Mouse (Mus musculus) heart, postnatal 0 days (tissue): Measurements from ENCODE around the gene Gm11983. TPM values are rescaled to one million over a fixed set of nuclear protein-coding genes. Genes with fewer than 3 reads are reported as not detected.
"Not testable (repeated sequence)": the region's sequence is repeated elsewhere in the genome, so short reads cannot be mapped to it uniquely, and the experiment has no call there.

Experiments used
- ATAC-seq: fragments of 200-750 bp; cut with Nextera tagmentation; 2 replicates; pipeline ENCODE4 v1.8.0; 2017; ENCODE audit warnings: low read depth, moderate number of reproducible peaks, moderate library complexity; ENCODE audit not compliant: insufficient read depth
- DNase-seq: peaks from one replicate; pipeline ENCODE4 v3.0.0-alpha.2; 2016; ENCODE audit warnings: low spot score
- H3K27ac ChIP-seq: fragments of 300-500 bp; sonication (generic); 2 replicates; pipeline ENCODE4 v1.5.1; 2014; ENCODE audit warnings: low read depth, mild to moderate bottlenecking
- H3K27me3 ChIP-seq: fragments of 300-500 bp; sonication (generic); 2 replicates; pipeline ENCODE4 v1.6.1; 2014; ENCODE audit warnings: low read length, mixed read lengths; ENCODE audit not compliant: control insufficient read depth, insufficient read depth
- H3K36me3 ChIP-seq: fragments of 300-500 bp; sonication (generic); replicated peaks from 2 replicates; pipeline ENCODE4 v1.6.1; 2014; ENCODE audit warnings: low read length, mixed read lengths; ENCODE audit not compliant: control insufficient read depth, insufficient read depth
- H3K4me1 ChIP-seq: fragments of 300-500 bp; sonication (generic); 2 replicates; pipeline ENCODE4 v1.6.1; 2014; ENCODE audit warnings: antibody characterized with exemption; ENCODE audit not compliant: control insufficient read depth, insufficient read depth
- H3K4me2 ChIP-seq: fragments of 300-500 bp; sonication (generic); 2 replicates; pipeline ENCODE4 v1.6.1; 2014; ENCODE audit warnings: low read depth, mild to moderate bottlenecking, low read length, moderate library complexity
- H3K4me3 ChIP-seq: fragments of 300-500 bp; sonication (generic); 2 replicates; pipeline ENCODE4 v1.5.1; 2014; ENCODE audit warnings: low read depth, low read length
- H3K9ac ChIP-seq: fragments of 300-500 bp; sonication (generic); replicated peaks from 2 replicates; pipeline ENCODE4 v1.6.1; 2014; ENCODE audit warnings: low read depth, low read length, mixed read lengths
- H3K9me3 ChIP-seq: fragments of 300-500 bp; sonication (generic); replicated peaks from 2 replicates; pipeline ENCODE4 v1.6.1; 2016; ENCODE audit warnings: low read length; ENCODE audit not compliant: control insufficient read depth
- CTCF ChIP-seq: IDR thresholded peaks from 2 replicates; pipeline ENCODE4 v1.5.1; 2016; ENCODE audit warnings: antibody characterized with exemption, control low read depth, low read depth
- EP300 ChIP-seq: IDR thresholded peaks from 2 replicates; pipeline ENCODE4 v1.6.1; 2016; ENCODE audit warnings: antibody characterized with exemption, low read depth
- WGBS: fragments of 180-500 bp; shearing (Covaris S2); extraction: QIAGEN DNeasy Blood & Tissue Kit; methylation state at CpG from one replicate; pipeline ENCODE4 v1.1.7; 2014; 5-methylcytosine and 5-hydroxymethylcytosine counted together
- polyA plus RNA-seq: library from polyadenylated mRNA; unstranded; fragments of >200 nt; fragmentation: Nextera tagmentation; extraction: Ambion mirVana; gene quantifications from 2 replicates; pipeline ENCODE4 v1.2.1, GENCODE M21; 2015
- total RNA-seq: library from RNA; depleted of rRNA; stranded (reverse); fragments of >200 nt; gene quantifications from 2 replicates; pipeline ENCODE4 v1.2.3, GENCODE M21; 2014; ENCODE audit warnings: low replicate concordance

Gm11983 gene
- total and polyA plus RNA-seq, 2 experiments from 2014 or later = not detected

DNA sequence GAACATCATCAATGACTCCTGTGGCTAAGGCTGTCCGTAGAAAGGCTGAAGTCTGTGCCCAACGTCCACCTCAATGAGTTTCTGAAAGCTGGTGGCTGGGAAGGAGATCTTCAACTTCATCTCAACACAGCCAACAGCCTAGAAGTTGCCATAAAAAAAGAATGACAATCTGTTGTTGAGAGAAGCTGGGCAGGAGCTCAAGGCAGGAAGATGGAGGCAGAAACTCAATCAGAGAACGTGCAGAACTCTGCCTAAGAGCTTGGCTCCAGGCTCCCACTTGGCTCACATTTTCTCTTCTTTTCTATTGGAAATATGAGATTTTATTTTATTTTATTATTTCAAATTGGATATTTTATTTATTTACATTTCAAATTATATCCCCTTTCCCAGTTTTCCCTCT lies 24.7 kb upstream of the Gm11983 start:
- H3K36me3 ChIP-seq = no peaks in the 10 kb centered on the region
- H3K4me1 ChIP-seq = no peaks in the 10 kb centered on the region
- no peak overlapping the region for H3K27ac ChIP-seq
- no peaks in the 10 kb centered on the region for H3K9me3 ChIP-seq
- H3K4me3 ChIP-seq = no peak overlapping the region
- no peak overlapping the region for H3K4me2 ChIP-seq
- no peak for TF ChIP-seq EP300
- no peak for TF ChIP-seq CTCF
- ATAC-seq (no peak), DNase-seq (no peak)
- no peak overlapping the region for H3K9ac ChIP-seq
- WGBS = 73% methylated on average over 3 of the region's 3 CpGs
- no peaks in the 10 kb centered on the region for H3K27me3 ChIP-seq

- H3K9me3 ChIP-seq = no peaks in the 10 kb centered on the region
- no peak overlapping the region for H3K4me3 ChIP-seq
- TF ChIP-seq EP300 = no peak
- no peak for TF ChIP-seq CTCF
- 52% methylated on average over 11 of the region's 11 CpGs for WGBS
- H3K4me2 ChIP-seq = no peak overlapping the region
- no peaks in the 10 kb centered on the region for H3K4me1 ChIP-seq
- DNase-seq (no peak), ATAC-seq (no peak)
- no peak overlapping the region for H3K9ac ChIP-seq
- no peaks in the 10 kb centered on the region for H3K27me3 ChIP-seq
- H3K27ac ChIP-seq = no peak overlapping the region
- H3K36me3 ChIP-seq = no peaks in the 10 kb centered on the region
These were observed 22.7 kb upstream of the Gm11983 start for GRCm38 (mm10) chr11:6859898-6860858.

GRCm38 (mm10) chr11:6859096-6859495 lies 21.6 kb upstream of the Gm11983 start:
- DNase-seq = no peak
- Histone ChIP-seq H3K36me3 (no peaks in the 10 kb centered on the region), H3K9ac (no peak overlapping the region), H3K27me3 (no peaks in the 10 kb centered on the region), H3K4me2 (no peak overlapping the region), H3K9me3 (no peaks in the 10 kb centered on the region), H3K27ac (no peak overlapping the region), H3K4me3 (no peak overlapping the region), H3K4me1 (no peaks in the 10 kb centered on the region)
- TF ChIP-seq CTCF = no peak
- TF ChIP-seq EP300 = no peak
- WGBS = 83% methylated on average over 8 of the region's 8 CpGs
- no peak for ATAC-seq

DNA sequence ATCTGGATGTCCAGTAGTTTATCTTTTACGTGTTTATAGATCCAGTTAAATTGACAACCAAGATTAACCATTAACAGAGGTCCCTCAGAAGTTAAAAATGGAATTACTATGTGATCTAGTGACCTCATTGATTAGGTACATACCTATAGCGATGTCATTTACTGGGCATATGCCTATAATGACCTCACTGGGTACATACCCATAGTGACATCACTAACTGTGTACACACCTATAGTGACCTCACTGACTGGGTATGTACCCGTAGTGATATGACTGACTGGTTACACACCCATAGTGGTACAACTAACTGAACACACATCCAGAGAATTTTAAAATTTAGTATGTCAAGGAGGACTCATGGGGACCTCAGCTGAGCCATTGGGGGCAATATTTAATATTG lies 18.5 kb upstream of the Gm11983 start:
- Histone ChIP-seq H3K9ac (no peak overlapping the region), H3K4me1 (no peaks in the 10 kb centered on the region), H3K27me3 (no peaks in the 10 kb centered on the region), H3K9me3 (no peaks in the 10 kb centered on the region), H3K4me3 (no peak overlapping the region), H3K27ac (no peak overlapping the region), H3K4me2 (no peak overlapping the region), H3K36me3 (no peaks in the 10 kb centered on the region)
- WGBS = 76% methylated on average over 3 of the region's 3 CpGs
- TF ChIP-seq EP300 (no peak), CTCF (no peak)
- DNase-seq = no peak
- ATAC-seq = no peak

DNA sequence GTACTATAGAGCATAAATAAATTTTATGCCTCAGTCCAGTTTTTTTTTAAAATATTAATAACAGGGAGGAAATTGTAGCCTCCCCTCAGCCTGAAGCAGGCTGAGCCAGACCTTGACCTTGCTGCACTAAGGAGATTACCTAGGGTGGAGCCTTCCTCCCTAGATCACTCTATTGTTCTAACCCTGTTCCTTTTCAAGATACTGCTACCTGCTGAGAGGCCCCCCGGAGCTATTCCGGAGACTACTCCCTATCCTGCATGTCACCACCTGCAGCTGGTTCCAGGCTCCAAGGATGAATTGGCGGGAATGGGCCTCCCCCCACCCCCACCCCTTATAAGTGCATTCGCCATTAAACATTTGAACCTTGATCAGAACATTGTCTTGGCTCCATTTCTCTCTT lies 15.9 kb upstream of the Gm11983 start:
- H3K27ac ChIP-seq, ATAC-seq, DNase-seq, H3K4me1 ChIP-seq, H3K36me3 ChIP-seq, H3K4me2 ChIP-seq, H3K9me3 ChIP-seq, H3K9ac ChIP-seq, H3K4me3 ChIP-seq, H3K27me3 ChIP-seq: not testable (repeated sequence)
- WGBS = 55% methylated on average over 4 of the region's 4 CpGs

DNA sequence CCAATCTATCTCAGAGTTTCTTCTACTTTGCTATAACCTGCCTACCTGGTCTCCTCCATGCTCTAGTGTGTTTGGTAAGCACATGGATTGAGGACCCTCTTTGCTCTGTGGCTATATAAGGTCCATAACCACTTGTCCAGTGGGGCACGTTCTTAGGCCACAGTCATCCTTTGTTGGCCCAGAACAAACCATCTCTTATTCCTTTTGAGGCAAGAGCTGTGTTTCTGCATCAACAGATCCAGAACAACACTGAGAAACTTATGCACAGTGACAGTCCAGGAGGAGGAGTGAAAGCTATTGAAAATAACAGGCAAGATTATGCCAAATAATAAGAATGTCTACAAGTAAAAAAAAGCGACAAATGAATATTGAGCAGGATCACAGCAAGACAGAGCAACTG lies 6.4 kb upstream of the Gm11983 start:
- ATAC-seq = no peak
- TF ChIP-seq EP300 = no peak
- no peak for TF ChIP-seq CTCF
- Histone ChIP-seq H3K36me3 (no peaks in the 10 kb centered on the region), H3K9ac (no peak overlapping the region), H3K27me3 (no peaks in the 10 kb centered on the region), H3K9me3 (no peaks in the 10 kb centered on the region), H3K4me2 (no peak overlapping the region), H3K27ac (no peak overlapping the region), H3K4me3 (no peak overlapping the region), H3K4me1 (no peaks in the 10 kb centered on the region)
- 76% methylated on average over 2 of the region's 2 CpGs for WGBS
- DNase-seq = no peak
